Comparison of ENCODE assay signal across 8 mouse cellular contexts in genomic region chr3:86807750-86808467, GRCm38 (mm10).
DNase-seq lines count a peak whose midpoint lies in the region; ATAC-seq lines count a peak whose summit lies in the region.

No protein-coding gene starts in this region.

- ATAC-seq in granulocyte monocyte progenitor cell, adult 5-6 weeks (replicated peaks; ENCODE audit: poor library complexity, severe bottlenecking) = peak; percentile 58
- ATAC-seq in liver, embryonic 15.5 days (ENCODE audit: insufficient read depth) = 0 out of 2 replicates have a peak, but pooled peaks have one; percentile 46

- WGBS in liver, embryonic 15.5 days (ENCODE audit: insufficient replicate concordance) = 67% methylated on average over 14 of the region's 14 CpGs

- no peak overlapping the region for H3K9ac ChIP-seq in liver, embryonic 15.5 days

- H3K27me3 ChIP-seq in liver, embryonic 15.5 days = no peaks in the 10 kb centered on the region

- DNase-seq in adrenal gland, adult (ENCODE audit: inconsistent age in 2 of 2, low spot score in 1 of 2) = peak; percentile 22 to 65
- DNase-seq in adrenal gland, adult 8-10 months = no peak
- peak; percentile 51 to 57 for DNase-seq in left cerebral cortex, adult 18-20 months (ENCODE audit: low spot score in 2 of 2)
- no peak for DNase-seq in left cerebral cortex, adult 8-10 months (ENCODE audit: low spot score in 2 of 2)
- DNase-seq in c-Kit-positive CD71-positive TER-119-negative erythroid progenitor cells, embryonic 14.5 days (ENCODE audit: low read depth) = peak; percentile 62
- peak; percentile 29 for DNase-seq in thymus, postnatal 25 days

- peaks cover 5% of the 10 kb centered on the region for H3K4me1 ChIP-seq in liver, embryonic 15.5 days (replicated peaks)

- no peak overlapping the region for H3K4me2 ChIP-seq in liver, embryonic 15.5 days

- no peak overlapping the region for H3K4me3 ChIP-seq in liver, embryonic 15.5 days (replicated peaks)

- no peak overlapping the region for H3K27ac ChIP-seq in liver, embryonic 15.5 days (replicated peaks)

- no peaks in the 10 kb centered on the region for H3K36me3 ChIP-seq in liver, embryonic 15.5 days (replicated peaks)

- H3K9me3 ChIP-seq in liver, embryonic 15.5 days (replicated peaks) = no peaks in the 10 kb centered on the region

Comparison
In these comparisons a context has a peak if more than half of its experiments do, and no peak if none do; other contexts are left out.
1. DNase-seq: peak in adrenal gland, adult (2 of 2), left cerebral cortex, adult 18-20 months (2 of 2), c-Kit-positive CD71-positive TER-119-negative erythroid progenitor cells, embryonic 14.5 days (single experiment) and thymus, postnatal 25 days (single experiment); none in adrenal gland, adult 8-10 months (single experiment) and left cerebral cortex, adult 8-10 months (0 of 2).